Mouse (Mus musculus) cerebellum, postnatal 10 days (tissue): ENCODE data around the gene Gata5.

Experiments used
- DNase-seq, 2 experiments: peaks; one replicate each; pipeline ENCODE4 v3.0.0; 2021; ENCODE audit warnings: mixed read lengths in 2 of 2

The Gata5 gene

DNA sequence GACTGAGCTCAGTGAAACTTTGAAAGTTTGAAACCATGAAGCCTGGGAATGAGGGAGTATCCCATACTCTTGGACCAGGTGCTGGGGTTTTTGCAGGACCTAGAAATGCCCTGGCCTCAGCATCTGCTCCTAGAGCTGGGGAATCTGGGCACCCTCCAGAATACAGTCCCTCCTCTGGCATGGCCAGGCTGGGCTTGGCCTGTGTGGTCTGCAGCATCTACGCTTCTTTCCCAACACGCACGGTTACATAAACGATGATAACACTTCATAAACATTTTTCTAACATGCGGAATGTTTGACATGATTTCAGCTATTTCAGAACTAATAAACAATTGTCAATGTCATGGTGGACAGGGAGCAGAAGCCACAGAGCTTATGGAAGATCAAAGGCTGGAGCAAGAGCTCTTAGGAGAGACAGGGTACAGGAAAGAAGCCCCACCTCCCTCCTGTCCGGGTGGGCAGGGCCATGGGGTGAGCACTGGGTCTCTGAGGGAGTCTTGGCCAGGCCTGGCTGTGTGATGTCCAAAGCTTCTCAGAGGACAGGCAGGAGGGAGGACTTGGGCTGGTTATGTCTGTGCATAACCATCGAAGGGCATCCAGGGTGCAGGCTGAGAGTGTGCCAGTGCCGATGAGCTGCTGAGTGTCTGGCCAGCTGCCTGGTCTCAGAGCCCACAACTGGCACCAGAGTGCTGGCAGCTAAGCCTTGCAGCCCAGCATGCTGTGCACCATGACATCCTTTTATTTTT lies 27.9 kb downstream of the Gata5 start:
- peak; percentile 66 to 81 for DNase-seq

DNA sequence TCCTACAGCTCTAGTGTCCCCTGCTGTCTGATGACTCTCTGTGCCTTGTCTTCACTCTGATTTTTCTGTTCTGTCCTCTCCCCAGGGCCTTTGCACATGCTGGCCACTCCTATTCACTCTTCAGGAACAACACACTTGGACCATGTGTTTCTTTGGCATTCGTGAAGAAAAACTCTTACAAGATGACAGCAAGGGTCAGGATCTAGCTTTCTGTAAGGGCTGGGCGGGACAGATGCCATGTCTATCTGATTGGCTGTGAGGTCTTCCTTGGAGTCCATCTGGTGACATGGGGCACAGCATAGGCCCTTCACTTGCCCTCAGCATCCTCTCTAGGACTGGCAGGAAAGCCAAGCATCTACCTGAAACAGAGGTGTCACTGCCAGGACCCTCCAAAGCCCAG lies 28.5 kb downstream of the Gata5 start:
- no peak for DNase-seq

DNA sequence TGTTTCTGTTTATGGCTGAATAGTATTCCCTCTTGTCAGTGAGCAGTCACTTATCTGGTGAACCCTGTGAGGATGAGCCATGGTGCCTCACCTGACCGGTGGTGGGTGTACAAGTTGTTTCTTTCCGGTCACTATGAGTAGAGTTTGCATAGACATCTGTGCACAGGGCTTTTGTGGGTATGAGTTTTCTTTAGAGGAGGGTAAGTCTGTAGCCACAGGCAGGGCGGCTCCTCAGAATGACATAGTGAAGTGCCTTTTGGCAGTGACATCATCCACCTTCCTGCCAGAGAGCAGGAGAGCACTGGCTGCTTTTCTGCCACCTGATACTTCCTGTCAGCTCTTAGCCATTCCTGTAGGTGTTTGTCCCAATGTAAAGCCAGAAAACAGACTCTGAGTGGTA lies 29.0 kb downstream of the Gata5 start:
- DNase-seq: no peak

DNA sequence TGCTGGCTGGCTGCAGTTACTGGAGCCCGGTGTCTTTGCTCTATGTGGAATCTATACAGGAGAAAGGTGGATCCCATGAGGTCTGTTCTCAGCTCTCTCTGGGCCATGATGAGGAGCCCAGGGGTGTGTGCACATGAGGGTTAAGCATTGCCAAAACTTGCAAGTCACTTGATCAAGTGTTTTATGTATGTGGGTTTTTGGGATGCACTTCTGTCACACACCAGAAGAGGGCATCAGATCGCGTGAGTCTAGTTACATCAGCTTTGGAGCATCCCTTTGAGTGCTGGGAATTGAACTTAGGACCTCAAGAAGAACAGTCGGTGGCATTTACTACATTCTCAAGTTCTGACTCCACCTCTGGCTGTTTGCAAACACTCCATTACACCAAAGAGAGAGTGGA lies 29.9 kb downstream of the Gata5 start:
- DNase-seq: no peak

DNA sequence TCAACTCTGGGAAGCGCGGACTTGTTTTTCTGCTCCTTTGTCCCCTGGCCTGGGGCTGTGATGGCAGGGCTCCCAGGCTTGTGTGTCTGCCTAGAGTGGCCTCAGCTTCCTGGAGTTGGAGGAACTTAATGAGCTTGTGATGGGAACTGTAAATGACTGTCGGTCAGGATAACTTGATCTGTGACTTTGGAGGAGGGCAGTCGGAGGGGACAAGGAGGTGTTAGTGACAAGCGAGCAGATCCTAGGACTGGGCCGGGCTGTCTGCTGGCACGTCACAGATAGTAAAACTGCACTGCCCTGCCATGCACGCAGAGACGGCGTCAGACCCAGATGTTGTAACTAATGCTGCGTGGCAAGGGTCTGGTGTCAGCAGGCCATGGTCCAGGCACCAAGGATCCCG lies 31.0 kb downstream of the Gata5 start:
- DNase-seq: no peak

DNA sequence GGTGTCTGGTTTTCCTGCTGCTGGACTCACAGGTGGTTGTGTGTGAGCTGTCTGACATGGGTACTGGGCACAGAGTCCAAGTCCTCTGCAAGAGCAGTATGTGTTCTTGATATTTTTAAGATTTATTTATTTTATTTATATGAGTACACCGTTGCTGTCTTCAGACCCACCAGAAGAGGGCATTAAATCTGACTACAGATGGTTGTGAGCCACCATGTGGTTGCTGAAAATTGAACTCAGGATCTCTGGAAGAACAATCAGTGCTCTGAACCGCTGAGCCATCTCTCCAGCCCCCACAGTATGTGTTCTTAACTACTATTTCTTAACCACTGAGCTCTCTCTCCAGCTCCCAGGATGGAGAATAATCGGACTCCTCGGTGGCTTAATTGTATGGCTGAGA lies 32.3 kb downstream of the Gata5 start:
- DNase-seq: no peak

DNA sequence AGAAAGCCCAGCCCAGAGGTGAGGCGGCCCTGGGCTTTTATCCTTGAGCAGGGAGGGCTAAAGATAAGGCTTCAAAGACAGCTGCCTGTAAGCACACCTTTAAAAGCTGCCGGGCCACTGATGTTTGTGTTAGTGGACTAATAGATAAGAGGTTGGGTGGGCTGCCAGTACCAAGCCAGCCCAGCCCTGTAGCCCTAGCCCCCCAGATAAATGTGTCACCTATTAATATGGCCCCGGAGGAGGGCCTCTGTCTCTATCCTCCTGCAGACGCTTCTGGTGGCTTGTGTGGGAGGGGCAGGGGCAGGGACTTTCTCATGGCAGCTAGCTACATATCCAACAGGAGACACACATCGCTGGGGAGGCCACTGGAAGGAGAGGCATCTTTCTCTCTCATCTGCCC lies 33.7 kb downstream of the Gata5 start:
- DNase-seq: no peak

DNA sequence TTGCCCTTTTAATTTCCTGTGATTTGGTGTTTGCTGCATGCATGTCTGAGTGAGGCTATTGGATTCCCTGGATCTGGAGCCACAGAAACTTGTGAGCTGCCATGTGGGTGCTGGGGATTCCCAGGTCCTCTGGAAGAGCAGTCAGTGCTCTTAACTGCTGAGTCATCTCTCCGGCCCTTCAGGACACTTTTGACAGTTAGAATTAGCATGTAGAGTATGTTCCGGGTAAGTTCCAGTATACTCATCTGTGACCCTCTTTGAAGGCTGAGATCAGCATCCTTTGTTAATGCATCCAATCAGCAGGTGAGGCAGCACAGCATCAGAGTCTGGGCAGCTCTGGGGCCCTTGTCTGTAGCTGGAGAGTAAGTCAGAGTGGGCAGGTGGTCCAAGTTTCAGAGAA lies 34.2 kb downstream of the Gata5 start:
- no peak for DNase-seq

DNA sequence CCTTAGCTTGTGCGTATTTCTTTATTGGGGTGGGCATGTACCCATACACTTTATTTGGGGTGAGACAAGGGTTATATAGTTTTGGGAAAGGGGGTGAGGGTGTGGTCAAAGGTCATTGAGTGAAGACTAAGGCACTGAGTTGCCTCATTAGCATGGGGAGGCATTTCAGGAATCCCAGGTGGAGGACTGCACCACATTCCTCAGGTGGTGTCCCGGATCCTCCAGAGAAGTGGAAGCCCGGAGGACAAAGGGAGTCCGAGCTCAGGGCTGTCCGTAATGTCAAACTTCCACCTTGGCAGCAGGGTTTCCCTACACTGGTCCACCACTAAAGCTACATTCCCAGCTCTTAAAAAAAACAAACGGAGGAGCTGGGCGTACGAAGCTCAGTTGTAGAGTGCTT lies 41.6 kb downstream of the Gata5 start:
- DNase-seq: no peak

DNA sequence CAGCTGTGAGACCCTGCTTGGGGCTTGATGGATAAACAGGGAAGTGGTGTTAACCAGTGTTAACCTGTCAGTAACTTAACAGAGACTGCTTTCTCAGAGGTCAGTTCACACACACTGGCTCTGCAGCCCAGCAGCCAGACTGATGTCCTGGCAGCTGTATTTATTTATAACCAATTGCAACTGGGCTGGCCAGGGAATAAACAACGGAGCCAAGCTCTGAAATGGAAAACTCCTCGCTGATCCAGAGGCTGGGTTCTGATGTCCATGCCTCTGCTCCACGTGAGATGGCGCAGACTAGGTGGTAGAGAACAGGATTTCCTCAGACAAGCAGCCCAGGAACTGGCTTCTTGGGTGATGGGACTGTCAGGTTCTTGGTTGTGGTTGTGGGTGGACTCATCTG lies 42.5 kb downstream of the Gata5 start:
- DNase-seq: no peak

DNA sequence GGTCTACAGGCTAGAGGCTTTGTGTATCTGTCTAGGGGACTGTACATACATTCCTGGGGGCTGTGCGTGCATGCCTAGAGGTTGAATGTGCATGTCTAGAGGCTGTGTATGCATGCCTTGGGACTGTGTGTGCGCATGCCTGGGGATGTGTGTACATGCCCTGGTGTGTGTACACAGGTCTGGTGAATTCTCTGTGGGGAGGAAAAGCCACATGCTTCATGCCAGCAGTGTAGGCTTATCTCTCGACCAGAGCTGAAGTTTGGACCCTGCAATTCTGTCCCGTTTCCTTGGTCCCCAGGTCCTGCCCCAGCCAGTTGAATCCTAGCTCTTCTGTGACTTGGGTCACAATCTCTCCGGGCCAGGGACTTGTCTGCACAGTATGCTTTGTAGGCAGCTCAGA lies 42.9 kb downstream of the Gata5 start:
- no peak for DNase-seq

DNA sequence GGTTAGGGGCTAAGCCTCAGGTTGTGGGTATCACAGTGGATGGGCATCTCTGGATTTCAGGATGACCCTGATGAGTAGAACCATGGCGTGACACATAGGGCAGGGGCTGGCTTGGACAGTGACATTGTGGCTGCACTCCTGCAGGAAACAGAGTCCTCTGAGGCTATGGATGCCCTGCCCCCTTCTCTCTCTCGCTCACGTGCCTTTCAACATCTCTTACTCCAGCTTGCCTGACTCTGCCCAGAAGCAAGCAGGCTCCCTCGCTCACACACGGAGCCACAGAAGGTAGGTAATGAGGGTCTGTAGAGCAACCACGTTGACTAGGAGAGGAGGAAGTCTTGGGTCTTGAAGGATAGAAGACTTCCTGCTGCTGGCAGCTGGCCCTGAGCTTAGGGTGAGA lies 44.0 kb downstream of the Gata5 start:
- no peak for DNase-seq

DNA sequence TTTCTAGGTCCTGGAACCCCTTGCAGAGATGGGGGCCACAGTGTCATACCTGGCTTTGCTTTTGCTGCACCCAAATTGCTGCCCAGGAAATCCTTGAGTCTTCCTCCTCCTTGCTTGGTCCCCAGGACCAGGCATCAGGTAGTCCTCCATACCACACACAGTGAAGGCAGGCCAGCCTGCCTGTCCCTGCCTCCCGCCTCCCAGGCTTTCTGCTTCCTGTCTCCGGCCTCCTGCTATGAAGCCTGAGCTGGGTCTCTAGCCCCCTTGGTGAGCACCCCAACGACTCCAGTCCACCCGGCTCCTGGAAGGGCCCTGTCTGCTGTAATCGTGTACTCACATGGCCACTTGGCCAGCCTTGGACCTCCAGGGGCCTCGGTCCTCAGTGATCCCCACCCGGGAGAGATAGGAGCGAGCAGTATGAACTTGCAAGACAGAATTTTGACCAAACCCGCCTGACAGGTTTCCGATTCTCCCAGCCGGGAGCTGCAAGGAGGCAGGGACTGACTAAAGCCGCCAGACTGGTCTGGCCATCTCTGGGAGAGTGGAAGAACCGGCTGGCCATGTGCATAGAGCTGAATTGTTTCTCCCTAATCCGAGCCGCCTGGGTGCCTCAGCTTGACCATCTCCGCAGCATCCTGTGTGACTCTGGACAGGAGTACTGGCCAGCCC lies 44.9 kb downstream of the Gata5 start, which contains the start of gene Rbbp8nl:
Rbbp8nl (minus strand) TSS at position 440 of the 669 bp plus-strand sequence.
- DNase-seq: no peak

DNA sequence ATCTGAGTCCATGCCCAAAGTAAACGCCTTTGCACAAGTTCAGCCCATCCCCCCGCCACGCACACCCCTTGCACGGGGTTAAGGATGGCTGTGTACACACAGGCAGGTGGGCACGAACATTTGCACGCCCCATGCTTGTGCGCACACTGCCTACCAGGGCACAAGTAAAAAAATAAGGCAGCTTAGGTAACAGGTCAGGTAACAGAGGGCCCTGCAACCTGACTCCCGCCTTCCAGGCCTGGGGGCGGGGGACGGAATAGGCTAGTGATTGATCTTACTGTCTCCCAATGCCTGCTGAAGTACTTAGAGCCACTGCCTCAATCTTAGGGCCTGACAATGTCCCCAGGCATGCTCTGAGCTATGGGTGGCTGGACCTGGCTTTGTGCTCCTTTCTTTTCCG lies 45.5 kb downstream of the Gata5 start:
- DNase-seq: no peak

DNA sequence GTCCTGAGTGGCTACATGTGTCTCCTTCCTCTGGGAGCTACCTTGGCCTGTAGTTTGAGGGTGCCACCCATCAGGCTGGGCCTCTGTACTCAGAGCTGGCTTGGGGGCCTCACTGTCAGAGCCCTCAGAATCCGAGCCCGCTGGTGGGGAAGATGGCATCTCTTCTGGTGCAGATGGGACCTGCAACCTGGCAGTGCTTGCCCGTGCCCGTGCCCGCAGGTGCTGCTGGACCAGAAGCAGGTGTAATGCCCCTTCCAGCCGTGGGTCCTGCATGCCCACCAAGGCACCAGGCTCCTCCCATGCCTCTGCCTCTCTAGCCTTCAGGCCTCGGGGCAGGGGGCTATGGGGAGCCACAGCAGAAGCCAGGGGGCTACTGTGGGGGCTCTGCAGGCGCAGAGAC lies 55.2 kb downstream of the Gata5 start:
- DNase-seq: no peak

DNA sequence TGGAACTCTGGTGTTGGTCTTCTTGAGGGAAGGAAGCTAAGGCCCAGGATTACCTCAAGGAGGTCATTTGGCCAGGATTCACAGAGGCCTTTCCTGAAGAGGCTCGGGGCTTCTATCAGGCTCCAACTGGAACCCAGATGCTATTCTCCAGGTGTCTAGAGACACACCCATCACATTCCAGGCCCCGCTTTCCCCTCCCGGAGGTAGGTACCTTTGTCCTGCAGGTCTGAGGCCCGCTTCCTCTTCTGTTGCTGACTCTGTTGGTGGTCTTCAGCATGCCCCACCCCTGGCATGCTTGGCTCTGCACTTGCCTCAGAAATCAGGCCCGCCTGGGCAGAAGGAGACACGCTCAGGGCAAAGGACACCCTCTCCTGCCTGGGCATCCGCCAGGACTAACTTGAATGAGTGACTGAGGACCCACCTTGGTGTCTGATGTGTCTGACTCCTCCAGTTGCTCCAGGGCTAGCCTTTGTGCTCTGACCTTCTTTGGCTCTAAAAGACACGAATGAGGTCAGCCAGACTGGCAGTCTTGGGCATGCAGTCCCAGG lies 56.7 kb downstream of the Gata5 start:
- DNase-seq: no peak

DNA sequence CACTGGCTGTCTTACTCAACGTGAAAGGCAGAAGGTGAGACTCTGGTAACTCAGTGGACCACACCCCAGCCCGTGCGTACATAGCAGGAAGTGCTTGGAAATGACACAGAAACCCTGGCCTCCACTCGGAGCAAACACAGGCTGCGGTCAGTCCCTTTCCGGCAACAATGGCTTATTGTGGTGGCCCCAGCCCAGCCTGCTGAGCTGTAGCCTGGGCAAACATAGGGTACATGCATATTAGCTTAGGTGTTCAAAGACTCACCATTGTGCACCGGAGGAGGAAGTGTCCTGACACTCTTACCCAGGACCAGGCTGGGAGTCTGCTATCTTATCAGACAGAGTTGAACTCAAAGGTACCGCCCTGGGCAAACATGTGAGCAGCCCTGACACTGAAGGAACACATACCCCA lies 57.6 kb downstream of the Gata5 start:
- no peak for DNase-seq

DNA sequence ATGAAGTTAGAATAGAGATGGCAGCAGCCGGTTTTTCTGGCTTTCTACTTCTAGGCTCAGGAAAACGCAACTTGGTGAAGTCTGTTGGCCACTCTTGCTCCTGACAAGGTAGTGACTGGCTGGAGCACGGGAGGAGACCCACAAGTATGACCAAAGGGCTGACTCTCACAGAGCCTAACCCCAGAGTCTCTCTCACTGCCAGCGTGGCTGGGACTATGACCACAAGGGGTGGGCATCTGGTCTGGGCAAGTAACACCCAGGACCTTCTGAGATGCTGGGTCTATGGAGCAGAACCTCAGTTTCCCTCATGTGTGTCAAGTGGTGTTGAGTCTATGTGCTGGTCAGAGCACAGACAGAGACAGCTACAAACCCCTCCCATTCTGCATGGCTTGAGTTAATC lies 58.1 kb downstream of the Gata5 start:
- no peak for DNase-seq

DNA sequence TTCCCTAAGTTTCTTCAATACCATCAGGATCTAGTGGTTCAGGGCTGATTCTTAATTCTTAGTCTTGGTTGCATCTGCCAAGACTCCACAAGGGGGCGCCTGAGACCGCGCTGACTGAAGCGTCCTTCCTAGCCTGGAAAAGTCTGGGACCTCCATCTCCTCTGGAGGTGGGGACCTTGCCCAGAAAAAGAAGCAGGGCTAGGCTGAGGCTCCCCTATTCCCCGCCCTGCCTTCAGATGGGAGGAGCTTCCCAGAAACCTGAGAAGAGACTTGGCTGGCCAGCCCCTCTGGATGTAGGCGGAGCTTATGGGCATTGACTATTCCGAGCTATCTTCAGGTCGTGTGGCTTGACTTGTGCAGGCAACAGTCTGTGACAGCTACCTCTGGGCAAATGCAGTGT lies 58.7 kb downstream of the Gata5 start:
- DNase-seq: peak; percentile 93 to 95
